ENCODE assay signal across 8 mouse cellular contexts in genomic region chr13:97434961-97435864, GRCm38 (mm10).
DNase-seq lines count a peak whose midpoint lies in the region; ATAC-seq and TF ChIP-seq lines count a peak whose summit lies in the region.

No protein-coding gene starts in this region.

- peaks cover 35% of the 10 kb centered on the region for H3K4me1 ChIP-seq in megakaryocyte, embryonic 14.5 days
- H3K4me1 ChIP-seq in forebrain, embryonic 15.5 days = peaks cover 55% of the 10 kb centered on the region
- H3K4me1 ChIP-seq in intestine, postnatal 0 days (replicated peaks; ENCODE audit: control insufficient read depth, insufficient read depth, low read length) = peaks cover 9% of the 10 kb centered on the region; the same call in 1 of the 2 replicates

- H3K27me3 ChIP-seq in megakaryocyte, embryonic 14.5 days (replicated peaks) = peaks cover 70% of the 10 kb centered on the region
- no peaks in the 10 kb centered on the region for H3K27me3 ChIP-seq in forebrain, embryonic 15.5 days
- no peaks in the 10 kb centered on the region for H3K27me3 ChIP-seq in intestine, postnatal 0 days (replicated peaks; ENCODE audit: control insufficient read depth, insufficient read depth, low read length)
- H3K27me3 ChIP-seq in myocyte (ENCODE audit: control insufficient read depth, insufficient read depth, insufficient read length) = no peaks in the 10 kb centered on the region

- no peaks in the 10 kb centered on the region for H3K79me2 ChIP-seq in myocyte (ENCODE audit: control insufficient read depth, insufficient read depth)

- H3K27ac ChIP-seq in forebrain, embryonic 15.5 days (replicated peaks) = peak overlapping the region; percentile 68
- H3K27ac ChIP-seq in intestine, postnatal 0 days (ENCODE audit: low read depth, low read length) = no peak overlapping the region

- TF ChIP-seq POLR2A in myocyte (IDR thresholded peaks at IDR 0.05; ENCODE audit: insufficient read length, low read depth) = no peak

- H3ac ChIP-seq in myocyte (ENCODE audit: control insufficient read depth, insufficient read length) = no peak overlapping the region

- no peak for TF ChIP-seq CTCF in intestine, postnatal 0 days (IDR thresholded peaks at IDR 0.05; ENCODE audit: low read depth)

- WGBS in forebrain, embryonic 15.5 days = 5% methylated on average over 20 of the region's 20 CpGs
- 24% methylated on average over 20 of the region's 20 CpGs for WGBS in intestine, postnatal 0 days

- no peaks in the 10 kb centered on the region for H3K36me3 ChIP-seq in megakaryocyte, embryonic 14.5 days (replicated peaks; ENCODE audit: low read length)
- no peaks in the 10 kb centered on the region for H3K36me3 ChIP-seq in forebrain, embryonic 15.5 days
- H3K36me3 ChIP-seq in intestine, postnatal 0 days (ENCODE audit: control insufficient read depth, insufficient read depth) = no peaks in the 10 kb centered on the region; the same call in 1 of the 2 replicates
- H3K36me3 ChIP-seq in myocyte (ENCODE audit: control insufficient read depth, insufficient read depth) = no peaks in the 10 kb centered on the region

- no peak for DNase-seq in left cerebral cortex, postnatal 25 days (ENCODE audit: low spot score in 2 of 2)
- DNase-seq in thymus, postnatal 25 days = no peak
- no peak for DNase-seq in B cell, adult 2 months

- no peak for ATAC-seq in megakaryocyte, adult 5-6 weeks (ENCODE audit: poor library complexity, severe bottlenecking)
- peak; percentile 39 for ATAC-seq in forebrain, embryonic 15.5 days (replicated peaks)
- 0 out of 2 replicates have a peak, but pooled peaks have one; percentile 16 for ATAC-seq in intestine, postnatal 0 days

- intact Hi-C loops in left cerebral cortex, postnatal 25 days (cut with DNase I) = loop anchor here (5.0 kb wide), 1 partner anchor 193 kb away; the partner anchor contains the start of gene Enc1

- peak overlapping the region; percentile 50; the same call in 1 of the 2 replicates for H3K9ac ChIP-seq in forebrain, embryonic 15.5 days (replicated peaks)
- H3K9ac ChIP-seq in intestine, postnatal 0 days (ENCODE audit: low read depth, low read length) = 0 out of 2 replicates have a peak overlapping the region, but pooled peaks have one; percentile 0

- peak overlapping the region; percentile 67 for H3K4me2 ChIP-seq in forebrain, embryonic 15.5 days (replicated peaks)
- peak overlapping the region; percentile 65 for H3K4me2 ChIP-seq in intestine, postnatal 0 days (replicated peaks; ENCODE audit: low read depth)
- peak overlapping the region; percentile 80 for H3K4me2 ChIP-seq in myocyte (ENCODE audit: low read depth)

- H3K4me3 ChIP-seq in megakaryocyte, embryonic 14.5 days (replicated peaks) = peak overlapping the region; percentile 81
- peak overlapping the region; percentile 38 for H3K4me3 ChIP-seq in forebrain, embryonic 15.5 days
- H3K4me3 ChIP-seq in intestine, postnatal 0 days (ENCODE audit: low read depth, low read length) = peak overlapping the region; percentile 36
- H3K4me3 ChIP-seq in myocyte = peak overlapping the region; percentile 22

- 0 out of 2 replicates have a peak, but pooled peaks cover 3% of the 10 kb centered on the region for H3K9me3 ChIP-seq in megakaryocyte, embryonic 14.5 days
- no peaks in the 10 kb centered on the region for H3K9me3 ChIP-seq in forebrain, embryonic 15.5 days
- no peaks in the 10 kb centered on the region for H3K9me3 ChIP-seq in intestine, postnatal 0 days (ENCODE audit: control insufficient read depth)

TF ChIP-seq in myocyte, 11 proteins besides CTCF, POLR2A, EP300 and RAD21:
- TF ChIP-seq REST (IDR thresholded peaks at IDR 0.05; ENCODE audit: insufficient read depth, insufficient read length) (no peak), TCF12 (IDR thresholded peaks at IDR 0.05; ENCODE audit: insufficient read depth, poor library complexity, severe bottlenecking) (no peak), POLR2AphosphoS2 (IDR thresholded peaks at IDR 0.05; ENCODE audit: insufficient read length, low read depth) (no peak), USF1 (IDR thresholded peaks at IDR 0.05; ENCODE audit: low read depth) (no peak), MYOG (IDR thresholded peaks at IDR 0.05; ENCODE audit: control insufficient read depth in 1 of 3, insufficient read depth in 1 of 3, insufficient read length in 2 of 3, low read depth in 2 of 3) (no peak)
TF ChIP-seq in myocyte: peak in this region for 0.

Comparison
In these comparisons a context has a peak if more than half of its experiments do, and no peak if none do; other contexts are left out.
1. H3K4me3 ChIP-seq: peak in every context shown above with its lines; median percentile 81 in megakaryocyte, embryonic 14.5 days; 38 in forebrain, embryonic 15.5 days; 36 in intestine, postnatal 0 days; 22 in myocyte.